Mouse (Mus musculus) kidney, adult 8-10 months (tissue): Measurements from ENCODE around the gene Klrg2.
A peak's percentile ranks its signal among the peaks of the same experiment; 100 is the strongest.
"Not testable (repeated sequence)": the region's sequence is repeated elsewhere in the genome, so short reads cannot be mapped to it uniquely, and the experiment has no call there.

Experiments used
- DNase-seq, 2 experiments: peaks; one replicate each; pipeline ENCODE4 v3.0.0; 2022

Klrg2 gene

DNA sequence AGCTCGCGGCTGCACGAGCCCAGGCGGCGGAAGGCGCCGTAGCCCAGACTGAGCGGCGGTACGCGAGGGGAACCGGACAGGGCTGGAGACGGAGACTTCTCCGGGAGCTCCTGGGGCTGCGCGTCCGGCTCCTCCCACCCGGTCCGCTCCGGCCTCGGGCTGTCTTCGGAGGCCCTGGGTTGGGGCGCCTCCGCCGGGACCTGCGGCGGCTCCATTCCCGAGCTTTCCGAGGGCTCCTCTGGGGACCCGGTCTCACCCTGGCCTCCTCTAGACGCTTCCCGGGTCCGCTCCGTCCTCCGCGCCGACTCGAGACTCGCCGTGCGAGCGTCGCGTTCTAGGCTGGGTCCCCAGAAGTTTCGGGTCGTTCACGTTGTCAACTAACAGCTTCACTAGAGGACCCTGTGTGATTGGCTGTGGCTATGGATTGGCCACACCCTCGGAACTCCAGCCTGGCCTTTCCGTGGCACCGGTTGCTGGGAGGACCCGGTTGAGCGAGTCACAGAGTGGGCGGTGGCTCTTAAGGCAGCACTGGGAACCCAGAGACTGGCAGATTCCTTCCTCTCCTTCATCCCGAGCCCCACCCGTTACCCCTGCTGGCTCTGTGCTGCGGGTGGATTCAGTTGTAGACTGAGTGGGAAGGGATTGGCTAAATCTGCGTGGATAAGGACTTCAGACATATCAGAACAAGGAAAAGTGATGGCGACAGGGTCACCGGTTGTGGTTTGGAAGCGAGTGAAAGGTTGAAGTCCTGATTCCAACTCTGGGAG lies at the start of gene Klrg2:
TSS of gene Klrg2 (minus strand) at position 391 of the 767 bp plus-strand sequence.
- DNase-seq: peak; percentile 59 to 66

GRCm38 (mm10) chr6:38682532-38682931 lies 45.5 kb upstream of the Klrg2 start:
- no peak for DNase-seq

GRCm38 (mm10) chr6:38677629-38678028 lies 40.6 kb upstream of the Klrg2 start:
- DNase-seq: no peak

DNA sequence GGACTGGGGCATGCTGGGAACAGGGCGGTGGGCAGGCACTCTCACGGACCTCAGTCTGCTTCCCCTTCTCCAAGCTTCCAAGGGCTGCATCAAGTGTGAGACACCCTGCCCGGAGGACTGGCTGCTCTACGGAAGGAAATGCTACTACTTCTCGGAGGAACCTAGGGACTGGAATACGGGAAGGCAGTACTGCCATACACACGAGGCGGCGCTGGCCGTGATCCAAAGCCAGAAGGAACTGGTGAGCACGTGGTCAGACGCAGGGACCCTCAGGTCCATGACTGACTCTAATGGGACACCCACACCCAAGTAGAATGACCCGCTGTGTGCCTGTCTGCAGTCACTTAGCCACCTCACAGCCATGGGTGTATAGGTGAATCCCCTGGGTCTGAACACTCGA lies 39.7 kb upstream of the Klrg2 start:
- no peak for DNase-seq

DNA sequence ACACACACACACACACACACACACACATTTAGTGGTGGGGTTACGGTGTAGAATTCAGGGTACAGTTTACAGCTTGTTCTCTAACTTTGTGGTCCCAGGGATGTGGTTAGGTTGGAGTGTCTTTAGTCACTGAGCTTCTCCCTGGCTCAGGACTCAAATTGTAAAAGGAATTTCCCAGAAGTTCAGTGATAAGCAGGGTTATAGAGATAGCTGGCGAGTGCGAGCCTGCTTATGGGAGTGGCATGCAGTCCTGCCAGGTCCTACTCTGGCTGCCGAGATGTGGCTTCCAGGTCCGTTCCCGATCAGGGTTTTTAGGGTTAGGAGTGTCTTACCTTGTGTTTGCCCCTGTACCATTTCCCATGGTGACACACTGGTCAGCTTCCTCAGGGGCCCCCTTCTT lies 39.2 kb upstream of the Klrg2 start:
- no peak for DNase-seq

DNA sequence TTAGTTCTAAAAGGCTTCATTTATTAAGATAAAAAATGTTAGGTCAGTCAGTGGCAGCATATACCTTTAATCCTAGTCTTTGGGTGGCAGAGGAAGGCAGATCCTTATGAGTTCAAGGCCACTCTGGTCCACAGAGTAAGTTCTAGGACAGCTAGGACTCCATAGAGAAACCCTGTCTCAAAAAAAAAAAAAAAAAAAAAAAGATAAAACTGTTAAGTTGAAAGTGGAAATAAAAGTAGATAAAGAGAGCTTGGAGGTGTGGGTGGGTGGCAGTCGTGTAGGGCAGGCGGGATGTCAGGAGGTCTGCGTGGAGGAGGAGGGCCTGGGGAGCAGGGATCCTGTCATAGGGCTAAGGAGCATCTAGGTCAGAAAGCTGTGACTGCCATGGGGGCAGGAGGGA lies 35.0 kb upstream of the Klrg2 start:
- DNase-seq: no peak

DNA sequence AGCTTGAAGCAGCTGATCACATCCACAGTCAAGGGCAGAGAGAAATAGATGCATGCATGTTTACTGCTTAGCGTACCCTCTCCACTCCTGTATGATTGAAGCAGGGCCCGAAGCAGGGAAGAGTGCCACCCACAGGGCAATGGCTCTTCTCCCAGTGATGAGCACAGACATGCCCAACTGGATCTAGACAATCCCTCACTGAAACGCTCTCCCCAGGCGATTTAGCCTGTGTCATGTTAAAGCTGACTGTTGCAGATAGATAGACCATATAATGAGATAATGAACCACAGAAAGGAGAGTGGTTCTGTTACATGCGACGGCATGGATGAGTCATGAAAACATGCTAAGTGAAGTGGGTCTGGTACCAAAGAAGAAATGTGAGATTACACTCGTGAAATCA lies 34.2 kb upstream of the Klrg2 start:
- no peak for DNase-seq

DNA sequence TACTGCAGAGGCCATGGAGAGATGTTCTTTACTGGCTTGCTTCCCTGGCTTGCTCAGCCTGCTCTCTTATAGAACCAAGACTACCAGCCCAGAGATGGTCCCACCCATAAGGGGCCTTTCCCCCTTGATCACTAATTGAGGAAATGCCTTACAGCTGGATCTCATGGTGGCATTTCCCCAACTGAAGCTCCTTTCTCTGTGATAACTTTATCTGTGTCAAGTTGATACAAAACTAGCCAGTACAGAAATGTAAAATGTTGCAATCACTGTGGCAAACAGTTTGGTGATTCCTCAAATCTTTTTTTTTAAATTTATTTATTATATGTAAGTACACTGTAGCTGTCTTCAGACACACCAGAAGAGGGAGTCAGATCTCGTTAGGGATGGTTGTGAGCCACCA lies 33.4 kb upstream of the Klrg2 start:
- DNase-seq: not testable (repeated sequence)

GRCm38 (mm10) chr6:38669580-38669979 lies 32.5 kb upstream of the Klrg2 start:
- no peak for DNase-seq

- DNase-seq: no peak
These were observed 25.9 kb upstream of the Klrg2 start, which contains the start of gene Clec2l for GRCm38 (mm10) chr6:38662714-38663615. Gene Clec2l, plus strand, starts transcription at chr6:38663069.

- no peak for DNase-seq
These were observed 24.6 kb upstream of the Klrg2 start for GRCm38 (mm10) chr6:38661626-38662025.

DNA sequence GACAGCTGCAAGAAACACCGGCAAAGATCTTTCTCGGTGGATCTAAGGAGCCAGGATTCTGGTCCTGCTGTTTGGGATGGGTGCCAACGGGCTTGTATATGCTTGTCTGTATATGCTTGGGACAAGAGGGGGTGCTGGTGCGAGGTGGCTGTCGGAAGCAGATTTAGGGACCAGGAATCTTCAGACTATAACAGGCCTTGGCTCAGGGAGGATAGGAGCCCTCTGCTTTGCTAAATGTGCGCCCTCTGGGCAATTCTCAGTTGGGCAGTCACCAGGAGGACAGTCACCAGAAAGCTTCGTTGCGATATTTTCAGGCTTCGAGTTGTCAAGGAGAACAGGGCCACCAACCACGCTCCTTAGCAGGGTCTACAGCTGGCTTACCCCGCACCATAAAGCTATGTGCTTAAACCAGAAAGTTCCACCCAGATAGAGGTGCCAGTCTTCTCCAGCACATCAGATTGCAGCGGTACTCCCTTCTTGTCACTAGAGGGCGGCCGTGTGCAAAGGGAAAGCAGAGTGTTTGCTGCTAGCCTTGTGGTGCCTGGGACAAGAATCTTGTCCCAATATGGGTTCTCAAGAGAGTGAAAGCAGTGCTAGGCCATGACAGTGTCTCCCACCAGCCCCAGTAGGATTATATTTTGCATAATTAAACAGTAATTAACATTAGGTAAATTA lies 13.4 kb upstream of the Klrg2 start:
- DNase-seq: peak; percentile 39 to 68

GRCm38 (mm10) chr6:38649545-38649944 lies 12.5 kb upstream of the Klrg2 start:
- DNase-seq: no peak

DNA sequence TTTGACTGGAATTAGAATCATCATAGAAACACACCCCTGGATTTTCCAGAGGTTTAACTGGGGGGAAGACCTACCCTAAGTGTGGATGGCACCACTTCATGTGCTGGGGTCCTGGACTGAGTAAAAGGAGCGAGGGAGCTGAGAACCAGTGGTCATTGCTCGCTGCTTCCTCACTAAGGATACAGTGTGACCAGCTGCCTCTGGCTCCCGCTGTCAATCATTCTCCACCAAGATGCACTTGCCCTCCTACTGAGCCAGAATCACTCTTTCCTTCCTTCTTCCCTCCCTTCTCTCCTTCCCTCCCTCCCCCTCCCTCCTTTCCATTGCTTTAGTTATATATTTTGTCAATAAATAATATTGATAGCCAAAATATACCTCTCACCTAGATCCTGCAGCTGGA lies 6.0 kb upstream of the Klrg2 start:
- DNase-seq: no peak

- no peak for DNase-seq
These were observed 5.6 kb upstream of the Klrg2 start for GRCm38 (mm10) chr6:38642593-38642992.

DNA sequence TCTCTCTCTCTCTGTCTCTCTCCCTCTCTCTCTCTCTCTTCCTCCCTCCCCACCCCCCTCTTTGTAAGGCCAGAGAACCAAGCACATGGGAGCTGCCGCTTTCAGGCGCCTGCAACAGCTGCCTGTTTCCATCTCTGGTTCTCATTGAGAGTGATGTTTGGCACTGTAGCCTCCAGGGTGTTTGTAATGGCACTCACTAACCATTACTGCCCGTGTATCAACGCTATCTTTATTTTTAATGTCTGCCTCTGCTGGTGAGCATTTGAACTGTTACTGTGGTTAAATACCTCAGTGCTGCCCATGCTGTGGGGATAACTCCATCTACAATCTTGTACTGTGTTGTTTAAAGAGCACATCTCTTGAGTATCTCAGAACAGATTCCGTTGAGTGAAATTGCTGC lies 4.6 kb upstream of the Klrg2 start:
- DNase-seq: no peak

DNA sequence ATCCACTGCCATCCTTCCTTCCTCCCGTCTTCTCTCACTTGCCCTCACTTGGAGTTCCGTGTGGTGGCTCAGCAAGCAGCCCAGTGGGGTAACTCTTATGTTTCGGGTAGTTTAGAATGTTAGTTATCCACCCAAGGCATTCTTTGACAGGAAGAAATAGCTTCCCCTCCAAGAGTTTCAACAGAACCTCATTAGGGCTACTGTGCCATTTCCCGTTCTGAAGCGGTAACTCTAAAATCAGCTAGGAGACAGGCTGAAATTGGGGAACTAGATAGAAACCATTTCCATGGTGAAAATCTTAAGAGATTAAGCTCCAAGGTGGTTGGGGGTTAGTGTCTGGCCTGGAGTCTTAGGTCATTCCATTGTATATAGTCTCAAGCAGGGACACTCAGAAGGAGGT lies 4.2 kb upstream of the Klrg2 start:
- no peak for DNase-seq

GRCm38 (mm10) chr6:38640401-38640800 lies 3.4 kb upstream of the Klrg2 start:
- DNase-seq: no peak

GRCm38 (mm10) chr6:38635941-38636851 lies 846 bp downstream of the Klrg2 start:
- DNase-seq: peak; percentile 28 to 37

GRCm38 (mm10) chr6:38634461-38634860 lies 2.6 kb downstream of the Klrg2 start:
- DNase-seq: no peak

DNA sequence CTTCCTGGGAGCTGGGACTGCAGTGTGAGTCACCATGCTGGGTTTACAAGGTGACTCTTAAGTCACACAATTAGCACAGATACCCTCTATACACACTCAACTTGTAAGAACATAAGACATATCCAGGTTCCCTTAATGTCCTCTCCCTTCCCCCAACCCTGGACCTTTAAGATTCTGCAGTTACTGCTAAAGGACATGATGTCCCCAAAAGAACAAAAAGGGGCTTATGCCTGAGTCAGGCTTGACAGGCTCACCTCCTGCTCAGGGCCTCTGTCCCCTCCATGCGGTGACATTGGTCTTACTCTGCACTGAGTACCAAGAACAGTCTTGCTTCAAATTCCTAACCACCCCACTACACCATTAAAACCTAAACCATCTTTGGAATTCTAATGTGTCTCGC lies 4.2 kb downstream of the Klrg2 start:
- no peak for DNase-seq

DNA sequence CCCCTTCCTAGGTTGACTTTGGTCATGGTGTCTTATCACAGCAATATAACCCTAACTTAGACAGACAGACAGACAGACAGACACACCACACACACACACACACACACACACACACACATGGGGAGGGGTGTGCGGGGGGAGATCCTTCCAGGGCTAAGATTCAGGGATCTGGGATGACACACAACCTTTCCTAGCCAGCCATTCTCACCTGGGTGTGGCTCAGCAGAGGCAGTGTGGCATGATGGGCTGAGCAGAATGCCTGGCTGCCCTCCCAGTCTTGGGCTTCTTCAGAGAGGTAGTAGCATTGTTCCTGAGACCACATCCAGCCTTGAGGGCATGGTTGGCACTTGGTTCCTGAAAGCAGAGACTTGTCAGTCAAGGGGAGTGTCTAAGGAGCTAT lies 7.5 kb downstream of the Klrg2 start:
- DNase-seq: no peak
